Mouse (Mus musculus) adrenal gland, adult 8-10 months (tissue): Measurements from ENCODE around the gene Rag2. TPM values are rescaled to one million over a fixed set of nuclear protein-coding genes. Genes with fewer than 3 reads are reported as not detected.

Experiments used
- DNase-seq: peaks from one replicate; pipeline ENCODE4 v3.0.0; 2022
- total RNA-seq, 4 experiments: library from RNA; stranded (reverse); gene quantifications; 2 replicates each; pipeline ENCODE4 v1.2.4; 2022

The Rag2 gene
- total RNA-seq = not detected

GRCm38 (mm10) chr2:101624526-101624925, at the start of gene Rag2:
Rag2 (plus strand) TSS chr2:101624718.
- DNase-seq = no peak

GRCm38 (mm10) chr2:101577243-101577642, 47.3 kb upstream of the Rag2 start:
- DNase-seq = no peak

- DNase-seq = no peak
These were observed 44.5 kb upstream of the Rag2 start for GRCm38 (mm10) chr2:101580027-101580426.

GRCm38 (mm10) chr2:101580428-101580827, 44.1 kb upstream of the Rag2 start:
- no peak for DNase-seq

GRCm38 (mm10) chr2:101580977-101581376, 43.5 kb upstream of the Rag2 start:
- no peak for DNase-seq

- DNase-seq = no peak
These were observed 43.1 kb upstream of the Rag2 start for GRCm38 (mm10) chr2:101581418-101581817.

GRCm38 (mm10) chr2:101591356-101591755, 33.2 kb upstream of the Rag2 start:
- no peak for DNase-seq

GRCm38 (mm10) chr2:101592023-101592841, 32.3 kb upstream of the Rag2 start:
- no peak for DNase-seq

GRCm38 (mm10) chr2:101592886-101593285, 31.6 kb upstream of the Rag2 start:
- DNase-seq = no peak

GRCm38 (mm10) chr2:101594681-101595080, 29.8 kb upstream of the Rag2 start:
- DNase-seq = no peak

- DNase-seq = no peak
These were observed 27.3 kb upstream of the Rag2 start for GRCm38 (mm10) chr2:101597186-101597585.

GRCm38 (mm10) chr2:101598190-101599181, 26.0 kb upstream of the Rag2 start:
- DNase-seq = no peak

GRCm38 (mm10) chr2:101600703-101601102, 23.8 kb upstream of the Rag2 start:
- no peak for DNase-seq

- no peak for DNase-seq
These were observed 21.4 kb upstream of the Rag2 start for GRCm38 (mm10) chr2:101603099-101603498.

- DNase-seq = no peak
These were observed 16.2 kb upstream of the Rag2 start for GRCm38 (mm10) chr2:101608232-101608894.

GRCm38 (mm10) chr2:101610861-101611260, 13.7 kb upstream of the Rag2 start:
- no peak for DNase-seq

- no peak for DNase-seq
These were observed 8.8 kb upstream of the Rag2 start for GRCm38 (mm10) chr2:101615464-101616305.

GRCm38 (mm10) chr2:101618373-101618772, 6.1 kb upstream of the Rag2 start:
- DNase-seq = no peak

- no peak for DNase-seq
These were observed 3.6 kb upstream of the Rag2 start for GRCm38 (mm10) chr2:101620899-101621298.

- DNase-seq = no peak
These were observed 2.9 kb upstream of the Rag2 start for GRCm38 (mm10) chr2:101621611-101622010.

- no peak for DNase-seq
These were observed 1.5 kb upstream of the Rag2 start for GRCm38 (mm10) chr2:101623042-101623441.

GRCm38 (mm10) chr2:101624011-101624410, 507 bp upstream of the Rag2 start:
- DNase-seq = no peak
